Mouse (Mus musculus) naive thymus-derived CD4-positive, alpha-beta T cell, adult 2 months (primary cell): ENCODE data around the gene Olfr1101.

Experiments used
- DNase-seq: peaks from one replicate; pipeline ENCODE4 v3.0.0-alpha.2; 2011; ENCODE audit warnings: low read depth

The Olfr1101 gene

DNA sequence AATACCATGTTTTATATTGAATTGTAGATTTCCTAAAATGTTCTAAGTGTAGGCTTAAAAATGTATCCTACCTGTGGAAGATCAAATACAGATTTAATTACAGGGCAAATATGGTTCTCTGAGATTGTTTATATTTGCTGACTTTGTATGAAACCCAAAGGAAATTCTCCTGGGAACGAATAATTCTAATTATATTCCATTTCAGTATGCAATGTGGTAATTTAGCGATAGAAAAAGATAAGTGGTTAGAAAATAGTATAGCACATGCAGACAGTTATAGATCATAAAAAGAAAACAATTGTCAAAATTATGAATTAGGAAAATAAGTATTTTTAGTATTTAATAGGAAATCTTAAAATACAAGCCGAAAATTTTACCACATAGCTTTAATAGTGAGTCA, at the start of gene Olfr1101:
TSS of gene Olfr1101 (minus strand) at position 101 of the 400 bp plus-strand sequence.
- no peak for DNase-seq

DNA sequence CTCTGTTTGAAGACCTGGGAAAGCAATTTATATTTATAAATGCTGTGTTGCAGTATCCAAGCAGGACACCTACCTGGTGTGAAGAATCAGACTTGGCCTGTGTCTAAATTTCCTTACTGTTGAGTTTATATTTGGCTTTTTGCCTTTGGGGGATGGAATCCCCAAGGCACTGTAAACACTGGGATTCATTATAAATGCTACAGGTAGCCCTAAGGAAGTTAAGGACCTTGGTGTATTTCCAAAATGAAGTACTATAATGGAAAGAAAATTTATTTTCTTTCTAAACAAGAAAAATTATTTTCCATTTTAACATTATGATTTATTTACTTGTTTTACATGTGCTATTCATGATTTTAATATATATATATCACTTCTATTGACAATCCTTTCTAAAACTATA, 45.4 kb upstream of the Olfr1101 start, which contains the start of gene Olfr1105:
TSS of gene Olfr1105 (minus strand) at position 101 of the 400 bp plus-strand sequence.
- DNase-seq, result no peak

DNA sequence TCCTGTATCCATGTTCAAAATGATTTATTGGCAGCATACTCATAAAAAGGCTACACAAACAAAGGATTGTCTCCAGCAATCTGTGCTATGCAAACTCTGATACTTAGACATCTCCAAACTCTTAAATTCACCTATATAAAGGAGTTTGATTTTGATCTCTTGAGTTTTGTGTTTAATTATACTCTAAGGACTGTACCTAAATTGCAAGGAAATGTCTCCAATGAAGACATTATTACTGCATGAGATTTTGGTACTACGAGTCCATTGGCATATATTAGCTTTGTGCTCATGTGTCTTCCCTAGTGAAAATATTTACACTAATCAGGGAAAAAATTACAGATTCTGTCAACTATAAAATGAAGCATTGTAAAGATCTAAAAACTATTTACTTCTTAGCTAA, 36.0 kb upstream of the Olfr1101 start, which contains the start of gene Olfr1104:
TSS of gene Olfr1104 (minus strand) at position 101 of the 400 bp plus-strand sequence.
- DNase-seq, result no peak

DNA sequence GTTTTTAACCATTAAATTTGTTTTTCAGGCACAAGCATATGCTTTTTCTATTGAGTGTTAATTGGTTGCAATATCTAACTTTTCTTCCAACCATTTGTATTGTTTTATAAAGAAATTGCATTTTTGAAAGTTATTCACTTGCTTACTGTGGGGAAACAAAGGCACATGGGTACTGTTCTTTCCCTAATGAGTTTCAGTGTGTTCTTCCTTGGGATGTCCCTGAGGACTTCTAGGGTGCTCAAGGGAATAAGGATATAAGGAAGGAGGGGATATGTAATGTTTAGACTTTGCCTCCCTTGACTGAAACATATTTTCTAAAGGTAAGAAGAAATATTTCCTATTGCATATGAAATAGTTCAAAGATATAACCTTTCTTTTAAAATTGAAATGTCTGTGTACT, 7.1 kb upstream of the Olfr1101 start, which contains the start of gene Olfr1102:
TSS of gene Olfr1102 (plus strand) at position 301 of the 400 bp plus-strand sequence.
- no peak for DNase-seq

DNA sequence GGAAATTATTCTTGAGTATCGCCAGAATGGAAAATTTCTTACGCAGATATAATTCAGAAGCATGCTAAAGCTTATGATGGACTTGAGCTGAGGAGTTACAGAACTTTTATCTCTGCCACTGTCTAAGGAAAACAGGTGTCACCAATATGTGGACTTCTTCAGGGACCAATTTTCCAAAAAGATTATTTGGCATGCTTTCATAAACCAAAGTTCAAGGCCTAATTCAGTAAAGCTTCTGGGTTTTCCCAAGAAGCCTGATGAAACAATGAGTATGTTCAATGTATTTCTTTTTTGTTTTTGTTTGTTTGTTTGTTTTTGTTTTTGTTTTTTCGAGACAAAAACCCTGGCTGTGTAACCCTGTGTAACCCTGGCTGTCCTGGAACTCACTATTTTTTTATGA, 11.2 kb downstream of the Olfr1101 start, which contains the start of gene Olfr1100:
TSS of gene Olfr1100 (minus strand) at position 101 of the 400 bp plus-strand sequence.
- DNase-seq, result no peak

DNA sequence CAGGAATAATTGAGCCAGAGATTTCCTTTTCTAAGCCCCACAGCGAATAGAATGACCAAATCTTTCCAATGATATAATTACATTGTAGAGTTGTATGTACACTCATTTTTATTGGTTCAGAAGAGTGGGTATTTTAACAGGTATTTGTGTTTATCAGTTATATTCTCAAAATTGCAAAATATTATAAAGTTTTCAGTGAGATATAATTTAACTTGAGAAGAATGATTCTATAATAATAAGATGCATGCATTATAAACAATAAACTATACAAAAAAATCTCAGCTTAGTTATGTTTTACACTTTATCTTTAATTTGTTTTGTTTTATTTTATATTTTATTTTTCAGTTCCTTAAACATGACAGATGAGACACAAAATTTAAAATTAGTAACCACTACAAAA, 30.4 kb downstream of the Olfr1101 start, which contains the start of gene Olfr1099:
TSS of gene Olfr1099 (minus strand) at position 101 of the 400 bp plus-strand sequence.
- no peak for DNase-seq
